Mouse (Mus musculus) leukemia stem cell, adult 10-12 weeks (primary cell): ENCODE measurements around the gene Sult4a1. TPM values are rescaled to one million over a fixed set of nuclear protein-coding genes. Genes with fewer than 3 reads are reported as not detected.

Source experiments
- polyA plus RNA-seq: library from polyadenylated mRNA; stranded (reverse); fragments of >175 nt; gene quantifications from 2 replicates; pipeline ENCODE4 v1.2.3, GENCODE M21; 2012; ENCODE audit warnings: low replicate concordance

Gene Sult4a1
- not detected in 2 replicates for polyA plus RNA-seq

DNA sequence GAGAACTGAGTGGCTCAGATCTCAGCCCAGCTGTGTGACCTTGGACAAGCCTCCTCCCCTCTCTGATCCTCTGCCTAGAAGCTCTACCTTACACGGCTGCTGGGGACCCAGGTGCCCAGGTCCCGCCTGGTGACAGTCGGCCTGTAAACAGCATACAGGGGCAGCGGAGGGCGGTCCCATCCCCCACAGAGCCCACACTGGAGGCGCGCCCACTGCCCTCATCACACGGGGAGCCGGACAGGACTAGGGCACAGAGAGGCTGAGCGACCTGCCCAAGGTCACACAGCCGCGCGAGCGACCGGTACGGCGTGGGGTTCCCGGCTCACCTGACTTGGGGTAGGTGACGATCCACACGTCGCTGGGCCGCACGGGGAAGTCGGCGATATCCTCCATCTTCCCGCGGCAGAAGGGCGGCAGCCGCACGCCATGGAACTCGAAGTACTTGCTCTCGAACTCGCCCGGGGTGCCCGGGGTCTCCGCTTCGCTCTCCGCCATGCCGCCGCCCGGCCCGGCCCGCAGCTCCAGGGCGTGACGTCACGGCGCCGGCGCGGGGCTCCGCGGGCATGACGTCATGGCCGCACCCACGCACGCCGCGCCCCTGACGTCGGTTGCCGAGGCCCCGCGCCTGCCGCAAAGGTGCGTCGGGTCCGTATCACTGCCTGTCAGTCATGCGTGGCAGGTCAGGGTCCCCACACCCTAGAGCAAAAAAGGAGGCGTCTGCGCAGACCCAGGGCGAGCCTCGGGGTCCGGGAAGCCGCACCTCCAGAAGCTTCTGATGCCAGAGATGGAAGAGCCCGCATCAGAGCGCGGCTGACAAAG, at the start of gene Sult4a1:
Gene Sult4a1 (minus strand): TSS at position 650 of the 819 bp plus-strand sequence.

DNA sequence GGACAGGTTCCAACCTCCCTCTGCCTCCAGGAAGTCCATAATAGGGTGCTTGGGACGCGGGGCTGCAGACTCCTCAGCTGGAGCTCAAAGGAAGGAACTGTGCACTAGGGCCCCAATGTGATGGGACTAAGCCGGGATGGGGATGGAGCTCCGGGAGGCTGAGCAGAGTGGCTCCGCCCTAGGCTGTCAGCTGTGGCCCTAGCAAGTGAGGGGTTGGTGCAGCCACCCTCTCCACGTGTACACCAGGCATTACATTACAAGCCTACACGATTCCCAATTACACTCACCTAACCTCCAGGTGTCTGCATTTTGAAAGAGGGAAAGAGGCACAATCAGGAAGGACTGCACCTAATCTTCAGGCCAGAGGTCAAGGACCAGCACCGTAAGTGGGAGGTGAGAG, 17.5 kb upstream of the Sult4a1 start, which contains the start of gene Pnpla5:
Gene Pnpla5 (minus strand): TSS at position 101 of the 400 bp plus-strand sequence.

DNA sequence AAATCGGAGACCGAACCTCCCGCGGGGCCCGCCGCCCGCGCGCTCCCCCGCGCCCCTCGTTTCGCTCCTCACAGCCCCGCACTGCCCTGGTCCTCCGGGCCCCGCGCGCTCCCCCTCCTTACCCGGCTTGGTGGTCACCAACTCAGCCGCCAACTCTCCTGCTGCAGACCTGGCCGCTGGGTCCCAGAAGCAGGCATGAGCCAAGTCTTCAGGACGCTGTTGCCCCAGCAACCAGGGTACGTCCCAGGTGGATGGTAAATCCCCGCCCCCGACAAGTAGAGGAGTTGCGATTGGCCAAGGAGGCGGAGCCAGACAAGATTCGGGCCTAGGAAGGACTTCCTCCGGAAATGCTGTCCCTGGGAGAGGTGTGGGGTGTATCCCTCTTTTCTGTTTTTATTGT, 40.4 kb downstream of the Sult4a1 start, which contains the start of gene Efcab6:
Gene Efcab6 (minus strand): TSS at position 240 of the 400 bp plus-strand sequence.

Other genes starting within 250 kb of the Sult4a1 start
- gene Efcab6, start 40.4 kb downstream of the Sult4a1 start, polyA plus RNA-seq: not detected in 2 replicates
- not detected in 2 replicates for gene Pnpla5, start 17.4 kb upstream of the Sult4a1 start, polyA plus RNA-seq
- gene Pnpla3, start 62.1 kb upstream of the Sult4a1 start, polyA plus RNA-seq: not detected in 2 replicates
- gene Samm50, start 86.5 kb upstream of the Sult4a1 start, polyA plus RNA-seq: 32.9 and 34.3 TPM in 2 replicates
- 25.9 and 71.1 TPM in 2 replicates for gene Parvb, start 126.3 kb upstream of the Sult4a1 start, polyA plus RNA-seq
- 6.7 and 19.3 TPM in 2 replicates for gene Parvg, start 218.3 kb upstream of the Sult4a1 start, polyA plus RNA-seq